Mouse (Mus musculus): ENCODE data around the gene Chd3. TPM values are rescaled to one million over a fixed set of nuclear protein-coding genes. Genes with fewer than 3 reads are reported as not detected.
"Not testable (repeated sequence)": the region's sequence is repeated elsewhere in the genome, so short reads cannot be mapped to it uniquely, and the experiment has no call there.

Chd3 gene
- total RNA-seq, 1 experiment from 2014 or later: 111 TPM

DNA sequence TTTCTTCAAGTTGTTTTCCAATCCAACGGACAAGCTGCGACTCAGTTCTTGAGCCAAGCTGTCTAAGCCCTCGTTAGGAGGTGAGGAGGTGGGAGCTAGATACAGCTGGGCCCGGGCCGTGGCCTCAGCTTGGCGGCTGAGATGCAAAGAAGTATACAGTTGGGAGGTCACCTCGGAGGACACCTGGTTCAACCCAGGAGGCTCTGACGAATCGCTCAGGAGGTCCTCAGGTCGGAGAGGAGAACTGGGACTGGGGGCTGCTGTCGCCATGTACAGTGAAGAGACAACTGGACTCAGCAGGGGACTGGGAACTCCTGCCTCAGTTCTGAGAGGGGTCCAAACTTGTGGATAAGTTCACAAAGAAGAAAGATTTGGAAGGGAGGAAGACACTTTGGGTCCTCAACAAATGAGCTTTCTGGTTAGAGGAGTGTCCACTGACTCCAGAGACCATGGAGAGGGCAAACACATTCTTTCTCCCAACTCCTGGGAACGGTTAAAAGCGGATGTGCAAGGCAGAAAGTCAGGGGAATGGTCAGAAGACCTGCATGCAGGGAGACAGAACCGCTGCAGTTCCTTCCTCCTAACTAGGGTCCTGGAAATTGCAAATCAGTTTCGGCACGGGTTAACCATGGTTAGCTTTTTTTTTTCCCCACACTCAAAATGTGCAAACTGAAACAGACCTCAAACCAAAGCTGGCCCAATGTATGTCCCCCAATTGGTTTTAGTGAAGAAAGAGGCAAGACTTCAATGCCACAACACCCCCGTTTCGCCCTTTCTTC, 46.3 kb downstream of the Chd3 start:
- DNase-seq: no peak

DNA sequence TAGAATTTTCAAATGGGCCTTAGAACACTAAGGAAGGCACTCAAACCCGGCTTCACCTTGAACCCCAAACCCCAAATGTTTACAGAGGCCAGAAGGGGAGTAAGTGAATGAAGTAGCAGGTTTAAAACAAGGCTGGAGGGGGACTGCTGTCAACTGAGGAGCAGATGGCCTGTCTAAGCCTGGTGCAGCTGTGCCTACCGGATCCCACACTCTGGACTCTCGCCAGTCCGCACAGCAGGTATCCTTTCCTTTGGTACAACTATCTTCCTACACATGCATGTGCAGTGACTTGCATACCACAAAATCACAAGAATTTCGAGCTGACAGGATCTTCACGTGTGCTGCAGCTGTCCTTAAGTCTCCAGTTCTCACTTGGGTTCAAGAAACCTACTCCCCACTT, 47.2 kb downstream of the Chd3 start:
- DNase-seq: no peak

DNA sequence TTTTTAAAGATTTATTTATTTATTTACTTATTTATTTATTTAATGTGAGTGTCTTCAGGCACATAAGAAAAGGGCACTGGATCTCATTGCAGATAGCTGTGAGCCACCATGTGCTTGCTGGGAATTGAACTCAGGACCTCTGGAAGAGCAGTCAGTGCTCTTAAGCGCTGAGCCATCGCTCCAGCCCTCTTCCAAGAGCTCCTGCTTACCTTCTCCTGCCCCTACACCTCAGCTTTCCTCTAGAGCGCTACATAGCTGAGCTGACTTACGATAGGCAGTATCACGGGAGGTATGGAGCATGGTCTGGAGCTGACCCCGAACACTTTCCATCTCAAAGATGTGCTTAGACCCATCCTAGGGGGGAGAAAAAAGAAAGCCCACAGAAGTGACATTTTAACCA, 47.6 kb downstream of the Chd3 start:
- DNase-seq: no peak

GRCm38 (mm10) chr11:69318000-69318399, 51.2 kb downstream of the Chd3 start:
- DNase-seq: not testable (repeated sequence)

- DNase-seq: no peak
These were observed 52.8 kb downstream of the Chd3 start for GRCm38 (mm10) chr11:69316361-69316760.

GRCm38 (mm10) chr11:69311266-69311665, 57.9 kb downstream of the Chd3 start:
- DNase-seq: no peak

DNA sequence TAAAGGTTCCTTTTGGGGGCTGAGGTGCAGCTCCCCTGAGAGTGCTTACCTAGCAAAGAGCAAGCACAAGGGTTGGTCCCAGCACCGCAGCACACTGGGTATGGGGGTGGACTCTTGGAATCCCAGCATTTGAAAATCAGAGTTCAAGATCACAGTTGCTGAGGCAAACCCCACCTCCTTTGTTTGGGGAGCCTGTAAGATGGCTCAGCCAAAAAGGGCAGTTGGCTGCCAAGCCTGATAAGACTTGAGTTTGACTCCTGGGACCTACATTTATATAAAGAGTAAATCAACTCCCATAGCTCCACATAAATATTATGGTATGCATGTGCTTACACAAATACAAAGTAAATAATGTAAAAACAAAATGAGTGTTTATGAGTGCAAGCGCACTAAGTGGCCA, 63.2 kb downstream of the Chd3 start:
- no peak for DNase-seq

DNA sequence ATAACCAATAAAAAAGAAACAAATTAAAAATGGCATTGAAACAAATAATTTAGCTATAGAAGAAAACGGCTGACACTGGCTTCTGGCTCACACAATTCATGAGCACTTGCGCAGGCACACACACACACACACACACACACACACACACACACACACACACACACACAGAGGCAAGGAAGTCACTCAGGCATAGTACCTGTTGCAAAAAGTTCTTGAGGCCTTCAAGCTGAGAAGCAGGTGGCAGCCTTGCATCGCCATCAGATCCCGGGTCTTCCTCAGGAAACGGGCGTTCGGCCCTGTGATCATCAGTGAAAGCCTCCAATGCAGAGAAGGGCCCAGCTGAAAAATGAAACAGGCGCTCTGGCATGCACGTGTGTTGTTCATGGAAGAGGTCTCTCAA, 63.9 kb downstream of the Chd3 start:
- no peak for DNase-seq

- no peak for DNase-seq
These were observed 66.4 kb downstream of the Chd3 start for GRCm38 (mm10) chr11:69302817-69303216.

DNA sequence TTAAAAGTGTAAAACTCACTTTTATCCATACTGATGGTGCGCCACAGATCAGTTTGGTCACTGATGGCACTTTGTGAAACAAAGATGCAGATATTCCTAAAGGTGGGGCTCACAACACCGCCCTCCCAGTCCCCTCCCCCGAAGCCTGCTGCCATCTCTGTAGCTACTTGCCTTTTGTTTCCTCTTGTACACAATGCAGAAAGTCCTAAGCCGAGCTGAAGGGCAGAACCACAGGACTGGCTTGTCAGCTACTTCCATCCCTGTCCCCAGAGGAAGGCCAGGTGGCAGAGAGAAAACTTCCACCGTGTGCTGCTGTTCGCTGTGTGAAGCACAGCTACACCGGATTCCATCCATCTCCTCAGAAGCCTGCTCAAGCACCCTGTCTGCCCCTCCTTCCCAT, 71.0 kb downstream of the Chd3 start:
- no peak for DNase-seq

DNA sequence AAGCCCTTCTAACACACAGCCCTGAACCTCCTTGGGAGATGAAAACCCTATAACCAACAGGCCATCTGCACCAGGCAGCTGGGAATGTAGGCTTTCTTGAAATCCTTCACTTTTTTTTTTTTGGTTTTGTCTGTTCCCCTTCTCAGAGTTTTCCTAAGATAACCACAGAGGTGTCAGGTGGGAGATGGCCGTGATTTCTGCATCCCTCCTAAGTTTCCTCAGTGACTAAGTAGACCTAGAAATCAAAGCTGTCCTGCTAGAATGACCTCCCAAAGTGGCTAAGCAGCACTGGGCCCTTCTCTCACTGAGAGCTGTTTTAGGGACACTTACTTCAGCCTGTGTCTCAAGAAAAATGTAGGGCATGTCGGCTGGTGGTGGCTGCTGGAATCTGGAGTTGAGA, 71.4 kb downstream of the Chd3 start:
- no peak for DNase-seq

GRCm38 (mm10) chr11:69295286-69295685, 73.9 kb downstream of the Chd3 start:
- DNase-seq: no peak

Other genes starting within 250 kb of the Chd3 start
- not detected in 2 replicates for gene Hes7, start 249.0 kb downstream of the Chd3 start, total RNA-seq (2021)
- 1.2 and 1.6 TPM in 2 replicates for gene 9130213A22Rik, start 246.8 kb downstream of the Chd3 start, total RNA-seq (2021)
- 0.64 and 2.8 TPM in 2 replicates for gene Aloxe3, start 243.5 kb downstream of the Chd3 start, total RNA-seq (2021)
- not detected in 2 replicates for gene Alox12b, start 212.4 kb downstream of the Chd3 start, total RNA-seq (2021)
- not detected in 2 replicates for gene Alox8, start 171.6 kb downstream of the Chd3 start, total RNA-seq (2021)
- gene Gucy2e, start 132.4 kb downstream of the Chd3 start, total RNA-seq (2021): not detected in 2 replicates
- gene Cntrob, start 45.6 kb downstream of the Chd3 start, total RNA-seq (2021): 10.3 and 13.3 TPM in 2 replicates
- gene Trappc1, start 45.4 kb downstream of the Chd3 start, total RNA-seq (2021): 80.8 and 86.2 TPM in 2 replicates
- 7.3 and 9.7 TPM in 2 replicates for gene Kcnab3, start 43.1 kb downstream of the Chd3 start, total RNA-seq (2021)
- gene Rnf227, start 28.9 kb downstream of the Chd3 start, total RNA-seq (2021): 6.8 and 7.7 TPM in 2 replicates
- 127 and 149 TPM in 2 replicates for gene Naa38, start 26.1 kb upstream of the Chd3 start, total RNA-seq (2021)
- 43.5 and 51.0 TPM in 2 replicates for gene Cyb5d1, start 26.2 kb upstream of the Chd3 start, total RNA-seq (2021)
- 13.9 and 16.9 TPM in 2 replicates for gene Tmem88, start 28.8 kb upstream of the Chd3 start, total RNA-seq (2021)
- 45.1 and 46.2 TPM in 2 replicates for gene Kdm6b, start 44.3 kb upstream of the Chd3 start, total RNA-seq (2021)
- gene Dnah2, start 179.7 kb upstream of the Chd3 start, total RNA-seq (2021): 0.05 and 0.76 TPM in 2 replicates
- gene Efnb3, start 190.8 kb upstream of the Chd3 start, total RNA-seq (2021): 0.38 and 1.5 TPM in 2 replicates
- gene Wrap53, start 210.8 kb upstream of the Chd3 start, total RNA-seq (2021): 12.5 and 12.9 TPM in 2 replicates
- 74.1 and 81.7 TPM in 2 replicates for gene Trp53, start 211.0 kb upstream of the Chd3 start, total RNA-seq (2021)
- gene Atp1b2, start 236.5 kb upstream of the Chd3 start, total RNA-seq (2021): 34.0 and 38.0 TPM in 2 replicates
- gene Shbg, start 248.5 kb upstream of the Chd3 start, total RNA-seq (2021): not detected in 2 replicates

Measured in adrenal gland, postnatal 25 days (tissue).